Mouse (Mus musculus) forebrain, embryonic 12.5 days (tissue): ENCODE data around the gene Musk. TPM values are rescaled to one million over a fixed set of nuclear protein-coding genes. Genes with fewer than 3 reads are reported as not detected.

Experiments
- ATAC-seq: fragments of 200-750 bp; cut with Nextera tagmentation; 2 replicates; pipeline ENCODE4 v1.8.0; 2017; ENCODE audit warnings: moderate TSS enrichment; ENCODE audit not compliant: low FRiP score
- H3K27ac ChIP-seq: fragments of 300-500 bp; sonication (generic); 2 replicates; pipeline ENCODE4 v1.5.1; 2016; ENCODE audit warnings: mild to moderate bottlenecking
- H3K27me3 ChIP-seq: fragments of 300-500 bp; sonication (generic); 2 replicates; pipeline ENCODE4 v1.6.1; 2016; ENCODE audit warnings: mild to moderate bottlenecking
- H3K36me3 ChIP-seq: fragments of 300-500 bp; sonication (generic); replicated peaks from 2 replicates; pipeline ENCODE4 v1.6.1; 2016; ENCODE audit warnings: mild to moderate bottlenecking
- H3K4me1 ChIP-seq: fragments of 300-500 bp; sonication (generic); 2 replicates; pipeline ENCODE4 v1.6.1; 2016
- H3K4me2 ChIP-seq: fragments of 300-500 bp; sonication (generic); 2 replicates; pipeline ENCODE4 v1.6.1; 2016; ENCODE audit warnings: mild to moderate bottlenecking, moderate library complexity
- H3K4me3 ChIP-seq: fragments of 300-500 bp; sonication (generic); replicated peaks from 2 replicates; pipeline ENCODE4 v1.5.1; 2016; ENCODE audit warnings: mild to moderate bottlenecking
- H3K9ac ChIP-seq: fragments of 300-500 bp; sonication (generic); 2 replicates; pipeline ENCODE4 v1.6.1; 2016; ENCODE audit warnings: mild to moderate bottlenecking
- H3K9me3 ChIP-seq: fragments of 300-500 bp; sonication (generic); 2 replicates; pipeline ENCODE4 v1.6.1; 2016
- WGBS: fragments of 180-500 bp; shearing (Covaris S2); methylation state at CpG from one replicate; pipeline ENCODE4 v1.1.7; 2016; 5-methylcytosine and 5-hydroxymethylcytosine counted together
- polyA plus RNA-seq: library from polyadenylated mRNA; unstranded; fragments of >200 nt; fragmentation: Nextera tagmentation; extraction: Ambion mirVana; gene quantifications from 2 replicates; pipeline ENCODE4 v1.2.1, GENCODE M21; 2016

Gene Musk
- polyA plus RNA-seq, 1 experiment from 2014 or later = 0.06 TPM

DNA sequence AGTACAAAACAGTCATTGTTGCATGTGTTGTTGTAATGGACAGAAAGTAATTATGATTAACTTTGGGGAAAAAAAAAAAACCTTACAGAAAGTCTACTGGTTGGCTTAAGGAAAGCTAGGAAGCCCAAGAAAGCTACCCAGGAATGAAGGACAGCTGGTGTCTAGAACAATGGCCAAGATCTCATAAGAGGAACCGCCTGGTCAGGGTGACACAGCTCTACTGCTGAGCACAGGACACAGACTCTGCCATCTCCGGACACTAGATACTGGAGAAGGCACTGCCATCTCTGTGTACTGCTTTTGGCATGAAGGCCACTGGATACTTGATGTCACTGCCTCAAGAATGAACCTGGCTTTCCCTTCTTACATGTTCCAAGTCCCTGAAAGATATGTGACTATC, 5.6 kb upstream of the Musk start:
- Histone ChIP-seq H3K4me2 (no peak overlapping the region), H3K9ac (no peak overlapping the region), H3K36me3 (no peaks in the 10 kb centered on the region), H3K4me1 (no peaks in the 10 kb centered on the region), H3K27ac (no peak overlapping the region), H3K27me3 (no peaks in the 10 kb centered on the region), H3K9me3 (no peaks in the 10 kb centered on the region), H3K4me3 (no peak overlapping the region)
- ATAC-seq = no peak
- 84% methylated on average over 2 of the region's 2 CpGs for WGBS

DNA sequence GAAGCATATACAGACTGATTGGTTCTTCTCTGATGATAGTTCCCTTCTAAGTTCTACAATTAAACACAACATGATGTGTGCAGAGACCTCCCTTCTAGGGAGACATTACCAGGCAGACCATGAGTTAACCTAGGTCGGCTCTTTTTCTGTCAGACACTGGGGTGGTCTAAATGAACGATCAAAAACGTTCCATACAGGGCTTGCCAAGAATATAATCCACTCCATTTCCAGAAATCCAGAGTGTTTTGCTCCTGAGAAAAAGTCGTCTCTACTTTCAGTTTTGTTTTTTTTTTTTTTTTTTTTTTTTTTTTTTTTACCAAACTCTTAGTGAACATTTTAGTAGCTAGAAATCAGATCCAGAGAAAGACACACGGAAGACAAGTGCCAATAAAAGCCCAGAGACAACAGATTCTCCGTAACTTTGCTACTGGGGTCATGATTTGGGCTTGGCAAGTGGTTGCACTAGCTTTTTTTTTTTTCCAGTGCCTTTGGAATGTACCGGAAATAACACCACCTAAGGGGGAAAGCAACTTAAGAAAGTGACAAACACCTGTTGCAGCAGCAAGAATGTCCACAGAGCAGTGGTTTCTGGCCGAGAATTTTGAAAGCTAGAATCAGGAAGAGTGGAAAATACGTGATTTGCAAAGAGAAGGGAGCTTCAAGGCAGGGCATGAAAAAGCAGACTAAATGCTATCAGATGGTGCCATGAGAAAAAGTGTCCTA, 769 bp downstream of the Musk start:
- no peak overlapping the region for H3K4me3 ChIP-seq
- 77% methylated on average over 9 of the region's 9 CpGs for WGBS
- H3K36me3 ChIP-seq = no peaks in the 10 kb centered on the region
- H3K27ac ChIP-seq = no peak overlapping the region
- H3K4me2 ChIP-seq = no peak overlapping the region
- no peak overlapping the region for H3K9ac ChIP-seq
- ATAC-seq = no peak
- H3K4me1 ChIP-seq = no peaks in the 10 kb centered on the region
- H3K9me3 ChIP-seq = no peaks in the 10 kb centered on the region
- no peaks in the 10 kb centered on the region for H3K27me3 ChIP-seq

DNA sequence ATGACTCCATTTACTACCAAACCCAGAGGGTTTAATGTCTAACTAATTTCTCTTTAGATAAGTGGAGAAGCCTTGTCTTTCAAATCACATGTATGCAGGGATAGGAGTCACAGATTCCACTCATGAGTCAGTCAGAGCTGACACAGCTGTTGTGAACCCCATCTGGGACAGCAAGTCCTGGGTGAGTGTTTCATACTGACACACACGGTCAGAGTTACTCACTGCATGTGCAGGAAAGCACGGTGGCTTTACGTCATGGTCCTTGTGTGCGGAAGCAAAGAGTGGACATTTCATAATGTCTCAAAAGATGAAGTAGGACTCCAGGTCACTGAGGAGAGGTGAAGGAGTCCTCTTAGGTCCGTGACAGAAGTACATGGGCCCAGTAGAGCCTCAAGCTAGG, 3.0 kb downstream of the Musk start:
- no peak overlapping the region for H3K4me3 ChIP-seq
- no peaks in the 10 kb centered on the region for H3K9me3 ChIP-seq
- no peak overlapping the region for H3K27ac ChIP-seq
- no peak overlapping the region for H3K4me2 ChIP-seq
- 88% methylated on average over 5 of the region's 5 CpGs for WGBS
- no peaks in the 10 kb centered on the region for H3K4me1 ChIP-seq
- no peaks in the 10 kb centered on the region for H3K27me3 ChIP-seq
- no peaks in the 10 kb centered on the region for H3K36me3 ChIP-seq
- no peak for ATAC-seq
- no peak overlapping the region for H3K9ac ChIP-seq

DNA sequence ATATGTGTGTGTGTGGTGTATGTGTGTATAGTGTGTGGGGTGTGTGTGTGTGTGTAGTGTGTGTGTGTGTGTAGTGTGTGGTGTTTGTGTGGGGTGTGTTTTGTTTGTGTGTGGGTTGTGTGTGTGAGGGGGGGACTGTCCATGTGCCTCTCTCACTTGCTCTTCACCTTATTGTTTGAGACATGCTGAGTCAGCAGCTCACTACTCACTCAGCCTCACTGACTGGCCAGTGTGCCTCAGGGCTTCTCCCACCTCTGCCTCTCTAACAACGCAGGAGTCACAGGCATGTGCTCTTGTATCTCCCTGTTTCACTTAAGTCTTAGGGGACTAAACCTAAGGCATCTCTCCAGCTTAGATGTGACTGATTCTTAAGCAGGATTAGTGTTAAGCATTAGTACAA, 6.1 kb downstream of the Musk start:
- no peak for ATAC-seq
- no peaks in the 10 kb centered on the region for H3K9me3 ChIP-seq

DNA sequence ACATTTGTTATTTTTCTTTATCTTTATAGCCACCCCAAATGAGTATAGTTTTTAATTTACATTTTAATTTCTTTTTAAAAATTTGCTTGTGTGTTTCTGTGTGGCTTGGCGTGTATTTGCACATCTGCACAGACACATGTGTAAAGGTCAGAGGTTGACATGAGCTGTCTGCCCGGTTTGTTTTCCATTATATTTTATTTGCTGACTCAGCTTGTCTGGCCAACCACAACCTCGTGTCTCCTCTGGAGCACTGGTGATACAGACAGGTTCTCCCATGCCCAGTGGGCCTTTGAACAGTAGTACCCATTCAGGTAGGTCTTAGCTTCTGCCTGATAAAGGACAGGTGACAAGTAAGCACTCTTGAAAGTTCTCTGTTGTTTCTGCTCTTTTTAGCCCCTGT, 7.3 kb downstream of the Musk start:
- no peaks in the 10 kb centered on the region for H3K4me1 ChIP-seq
- no peaks in the 10 kb centered on the region for H3K27me3 ChIP-seq
- no peak overlapping the region for H3K27ac ChIP-seq
- no peak overlapping the region for H3K4me3 ChIP-seq
- no peaks in the 10 kb centered on the region for H3K36me3 ChIP-seq
- 90% methylated on average over 3 of the region's 3 CpGs for WGBS
- no peaks in the 10 kb centered on the region for H3K9me3 ChIP-seq
- no peak for ATAC-seq
- H3K4me2 ChIP-seq = no peak overlapping the region
- H3K9ac ChIP-seq = no peak overlapping the region

More for the DNA sequence above, 6.1 kb downstream of the Musk start:
- Histone ChIP-seq H3K4me2 (no peak overlapping the region), H3K4me1 (no peaks in the 10 kb centered on the region), H3K27me3 (no peaks in the 10 kb centered on the region), H3K9ac (no peak overlapping the region), H3K4me3 (no peak overlapping the region), H3K36me3 (no peaks in the 10 kb centered on the region), H3K27ac (no peak overlapping the region)
- WGBS = 61% methylated on average over 1 of the region's 1 CpGs

DNA sequence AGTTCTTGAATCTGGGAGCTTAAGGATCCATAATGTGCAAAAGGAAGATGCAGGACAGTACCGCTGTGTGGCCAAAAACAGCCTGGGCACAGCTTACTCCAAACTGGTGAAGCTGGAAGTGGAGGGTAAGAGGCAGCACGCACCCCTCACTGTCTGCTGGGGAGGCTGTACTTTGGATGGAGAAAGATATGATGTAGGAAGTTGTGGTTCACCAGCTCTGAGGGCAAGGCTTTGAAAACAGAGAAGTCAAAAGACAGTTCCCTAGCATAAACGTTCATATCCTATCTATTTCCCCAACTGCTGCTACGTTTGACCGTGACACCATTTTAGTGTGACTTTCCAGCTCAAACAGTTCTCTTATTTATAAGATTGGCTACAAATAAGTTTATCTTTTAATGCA, 18.1 kb downstream of the Musk start:
- 91% methylated on average over 5 of the region's 5 CpGs for WGBS
- Histone ChIP-seq H3K9ac (no peak overlapping the region), H3K36me3 (no peaks in the 10 kb centered on the region), H3K4me3 (no peak overlapping the region), H3K4me2 (no peak overlapping the region), H3K27me3 (no peaks in the 10 kb centered on the region), H3K9me3 (no peaks in the 10 kb centered on the region), H3K27ac (no peak overlapping the region), H3K4me1 (no peaks in the 10 kb centered on the region)
- ATAC-seq = no peak

DNA sequence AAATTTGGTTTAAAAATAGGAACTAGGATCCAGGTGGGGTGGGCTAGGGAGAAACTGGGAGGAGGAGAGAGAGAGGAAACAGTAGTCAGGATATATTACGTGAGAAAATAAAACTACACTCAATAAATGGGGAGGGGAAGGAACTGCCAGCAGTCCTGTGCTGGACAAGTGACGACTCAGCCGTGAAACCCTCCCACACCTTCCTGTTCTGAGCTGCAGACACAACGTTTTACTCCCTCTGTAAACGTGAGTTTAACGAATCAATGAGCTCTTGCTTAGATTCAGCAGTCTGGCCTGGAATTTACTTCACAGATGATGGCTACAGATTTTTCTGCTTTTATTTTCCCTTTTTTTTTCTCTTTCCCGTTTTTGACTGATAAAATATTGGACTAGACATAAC, 18.8 kb downstream of the Musk start:
- Histone ChIP-seq H3K9ac (no peak overlapping the region), H3K36me3 (no peaks in the 10 kb centered on the region), H3K27ac (no peak overlapping the region), H3K9me3 (no peaks in the 10 kb centered on the region), H3K4me1 (no peaks in the 10 kb centered on the region), H3K4me2 (no peak overlapping the region), H3K4me3 (no peak overlapping the region), H3K27me3 (no peaks in the 10 kb centered on the region)
- no peak for ATAC-seq
- WGBS = 47% methylated on average over 7 of the region's 7 CpGs

DNA sequence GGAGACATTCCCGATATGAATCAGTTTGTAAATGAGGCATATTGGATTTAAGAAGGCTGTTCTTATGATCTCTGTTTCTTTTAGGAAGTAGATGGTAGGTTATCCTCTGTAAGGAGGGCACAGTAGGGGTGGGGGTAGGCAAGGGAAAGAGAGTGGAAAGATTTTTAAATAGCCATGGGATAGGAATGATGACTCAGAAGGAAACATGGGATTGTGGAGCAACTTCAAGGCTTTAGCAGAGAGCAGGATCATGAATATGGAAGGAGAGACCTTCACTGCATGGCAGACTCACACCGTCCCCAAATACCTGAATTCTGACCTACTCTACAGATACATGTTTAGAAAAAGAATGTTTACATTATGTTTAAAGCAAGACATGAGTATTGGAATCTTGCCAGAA, 21.7 kb downstream of the Musk start:
- no peaks in the 10 kb centered on the region for H3K36me3 ChIP-seq
- 68% methylated on average over 2 of the region's 2 CpGs for WGBS

DNA sequence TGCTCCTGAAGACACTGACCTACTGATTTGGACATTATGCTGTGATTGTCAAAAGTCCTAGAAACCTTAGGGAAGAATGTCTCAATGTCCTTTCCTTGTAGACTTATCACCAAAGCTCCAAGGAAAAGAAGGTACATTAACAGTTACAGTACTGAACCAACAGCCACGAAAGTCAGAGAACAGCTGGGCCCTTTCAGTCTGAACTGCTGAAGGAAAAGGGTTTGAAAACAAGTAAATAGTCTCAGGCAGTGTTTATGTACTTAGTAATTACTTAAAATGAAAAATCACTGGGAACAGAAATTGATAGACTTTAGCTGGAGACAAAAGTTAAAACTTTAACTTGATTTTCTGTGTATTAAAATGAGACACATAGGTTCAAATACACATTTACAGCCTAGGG, 27.6 kb downstream of the Musk start:
- H3K9me3 ChIP-seq = no peaks in the 10 kb centered on the region
- H3K36me3 ChIP-seq = no peaks in the 10 kb centered on the region
- H3K4me3 ChIP-seq = no peak overlapping the region
- 74% methylated on average over 1 of the region's 1 CpGs for WGBS
- no peaks in the 10 kb centered on the region for H3K4me1 ChIP-seq
- H3K27me3 ChIP-seq = no peaks in the 10 kb centered on the region
- no peak overlapping the region for H3K4me2 ChIP-seq
- no peak overlapping the region for H3K27ac ChIP-seq
- H3K9ac ChIP-seq = no peak overlapping the region
- ATAC-seq = no peak

More for the DNA sequence above, 21.7 kb downstream of the Musk start:
- Histone ChIP-seq H3K27ac (no peak overlapping the region), H3K4me2 (no peak overlapping the region), H3K4me3 (no peak overlapping the region), H3K27me3 (no peaks in the 10 kb centered on the region), H3K9me3 (no peaks in the 10 kb centered on the region), H3K9ac (no peak overlapping the region), H3K4me1 (no peaks in the 10 kb centered on the region)
- ATAC-seq = no peak

DNA sequence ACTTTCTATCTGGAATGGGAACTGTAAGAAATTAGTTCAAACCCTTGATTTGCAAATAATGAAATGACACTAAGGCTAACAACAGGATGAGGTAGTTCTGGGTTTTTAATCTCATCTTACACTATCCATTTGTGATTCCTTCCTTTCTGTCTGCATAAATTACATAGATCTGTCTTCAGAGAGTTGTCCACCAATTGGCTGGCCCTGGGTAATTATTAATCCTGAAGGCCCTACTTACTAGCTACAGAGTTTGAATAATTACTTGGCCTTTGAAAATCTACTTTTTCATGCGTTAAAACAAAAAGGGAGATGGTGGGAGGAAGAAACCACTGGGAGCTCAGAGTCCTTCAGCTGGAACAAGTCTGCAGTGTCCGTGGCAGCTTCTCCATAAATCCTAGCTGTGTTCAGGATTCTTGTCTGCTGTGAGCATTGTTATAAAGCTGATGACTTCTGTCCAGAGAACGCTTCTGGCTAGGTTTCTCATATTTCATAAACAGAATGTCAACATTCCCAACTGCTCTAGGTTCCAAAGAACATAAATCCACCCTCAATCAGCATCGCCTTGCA, 29.3 kb downstream of the Musk start:
- H3K4me1 ChIP-seq = no peaks in the 10 kb centered on the region
- no peak overlapping the region for H3K27ac ChIP-seq
- no peaks in the 10 kb centered on the region for H3K9me3 ChIP-seq
- 75% methylated on average over 4 of the region's 4 CpGs for WGBS
- no peaks in the 10 kb centered on the region for H3K36me3 ChIP-seq
- ATAC-seq = no peak
- H3K4me3 ChIP-seq = no peak overlapping the region
- H3K4me2 ChIP-seq = no peak overlapping the region
- no peaks in the 10 kb centered on the region for H3K27me3 ChIP-seq
- no peak overlapping the region for H3K9ac ChIP-seq

DNA sequence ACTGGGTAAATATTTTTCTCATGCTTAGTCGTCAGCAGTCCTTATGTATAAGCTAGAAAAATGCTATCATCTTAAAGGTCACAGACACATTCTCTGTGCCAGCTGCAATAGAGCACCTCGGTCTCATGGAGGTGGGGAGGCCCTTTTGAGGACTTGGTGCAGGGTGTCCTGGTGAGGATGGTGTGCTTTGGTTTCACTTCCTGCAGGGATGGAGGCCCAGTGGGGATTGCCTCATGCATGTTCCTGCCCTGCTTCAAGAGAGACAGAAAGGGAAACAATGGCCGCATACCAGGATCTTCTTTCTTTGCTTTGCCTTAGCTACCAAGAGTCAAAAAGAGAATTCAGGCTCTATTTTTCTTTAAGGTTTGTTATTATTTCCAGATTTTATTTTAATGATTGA, 31.8 kb downstream of the Musk start:
- no peaks in the 10 kb centered on the region for H3K4me1 ChIP-seq
- H3K27me3 ChIP-seq = no peaks in the 10 kb centered on the region
- no peak overlapping the region for H3K27ac ChIP-seq
- no peaks in the 10 kb centered on the region for H3K36me3 ChIP-seq
- H3K4me3 ChIP-seq = no peak overlapping the region
- 86% methylated on average over 3 of the region's 3 CpGs for WGBS
- no peak overlapping the region for H3K9ac ChIP-seq
- ATAC-seq = no peak
- H3K4me2 ChIP-seq = no peak overlapping the region
- H3K9me3 ChIP-seq = no peaks in the 10 kb centered on the region

DNA sequence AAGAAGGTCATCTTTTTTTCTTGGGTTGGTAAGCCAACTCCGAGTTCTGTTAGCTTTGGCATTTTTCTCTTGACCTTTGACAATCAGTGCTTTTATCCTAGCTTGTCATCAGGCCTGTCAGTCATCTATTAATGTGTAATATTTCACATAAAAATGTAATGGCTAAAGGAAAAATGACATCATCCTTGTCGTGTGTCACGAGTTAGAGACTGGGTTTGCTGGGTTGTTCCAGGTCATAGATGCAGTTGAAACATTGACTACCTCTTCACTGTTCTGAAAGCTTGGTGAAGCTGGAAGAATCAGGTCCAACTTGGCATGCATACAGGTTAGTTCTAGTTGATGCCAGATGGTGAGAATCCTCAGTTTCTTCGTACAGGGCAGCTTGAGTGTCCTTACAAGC, 34.5 kb downstream of the Musk start:
- no peaks in the 10 kb centered on the region for H3K27me3 ChIP-seq
- no peak overlapping the region for H3K27ac ChIP-seq
- 80% methylated on average over 4 of the region's 4 CpGs for WGBS
- no peaks in the 10 kb centered on the region for H3K9me3 ChIP-seq
- H3K4me3 ChIP-seq = no peak overlapping the region
- no peak overlapping the region for H3K4me2 ChIP-seq
- no peak for ATAC-seq
- H3K9ac ChIP-seq = no peak overlapping the region
- no peaks in the 10 kb centered on the region for H3K36me3 ChIP-seq
- H3K4me1 ChIP-seq = no peaks in the 10 kb centered on the region

DNA sequence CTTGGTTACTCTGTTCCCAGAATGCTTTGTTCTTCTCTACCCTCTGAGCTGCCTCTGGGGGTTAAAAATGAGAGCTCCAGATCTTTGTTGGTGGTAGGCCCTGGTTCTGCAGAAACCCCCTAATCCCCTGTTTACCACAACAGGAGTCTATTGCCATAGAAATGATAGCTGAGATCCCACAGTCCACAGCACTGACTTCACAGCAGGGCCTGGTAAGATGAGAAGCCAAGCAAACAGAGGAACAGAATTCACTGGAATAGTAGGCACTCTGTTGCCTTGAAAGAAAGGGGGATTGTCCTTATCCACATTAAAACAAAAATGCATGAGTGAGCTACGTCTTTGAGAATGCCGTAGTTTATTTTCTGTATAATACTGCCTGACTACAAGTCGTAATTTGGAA, 41.0 kb downstream of the Musk start:
- Histone ChIP-seq H3K36me3 (no peaks in the 10 kb centered on the region), H3K9me3 (no peaks in the 10 kb centered on the region), H3K4me2 (no peak overlapping the region; the same call in 1 of the 2 replicates), H3K4me1 (peaks cover 7% of the 10 kb centered on the region; the same call in 1 of the 2 replicates), H3K27me3 (0 out of 2 replicates have a peak, but pooled peaks cover 3% of the 10 kb centered on the region), H3K4me3 (no peak overlapping the region), H3K27ac (no peak overlapping the region), H3K9ac (no peak overlapping the region)
- whole genome bisulfite sequencing = 8% methylated on average over 3 of the region's 3 CpGs
- no peak for ATAC-seq
